Mouse (Mus musculus) inflammation-experienced regulatory T-cells, adult 6 months (primary cell): ENCODE results near the gene Gm29866. TPM values are rescaled to one million over a fixed set of nuclear protein-coding genes. Genes with fewer than 3 reads are reported as not detected.
"Not testable (repeated sequence)": the region's sequence is repeated elsewhere in the genome, so short reads cannot be mapped to it uniquely, and the experiment has no call there.

Experiments used
- ATAC-seq: one replicate; pipeline ENCODE4 v1.8.0; 2017
- polyA plus RNA-seq, 3 experiments: library from polyadenylated mRNA; unstranded; fragments of 100-300 nt; shearing (Covaris generic); gene quantifications; one replicate each; pipeline ENCODE4 v1.2.1; 2017

The Gm29866 gene
- polyA plus RNA-seq: not detected

DNA sequence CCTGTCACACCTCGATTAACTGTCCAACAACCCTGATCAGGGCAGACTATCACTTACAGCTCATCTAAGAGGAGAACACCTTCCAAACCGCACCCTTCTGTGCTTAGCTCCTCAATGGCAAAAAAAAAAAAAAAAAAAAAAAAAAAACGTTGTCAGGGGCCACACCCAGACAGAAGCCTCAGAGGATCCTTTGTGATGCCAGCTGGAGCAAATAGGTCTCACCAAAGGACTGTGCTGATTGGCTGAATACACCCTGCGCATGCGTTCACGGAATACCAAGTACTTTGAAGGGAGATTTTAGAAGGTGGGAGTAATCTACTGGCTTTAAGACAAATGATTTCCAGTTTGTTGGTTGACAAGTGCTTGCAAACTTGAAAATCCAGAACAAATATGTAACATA lies at the start of gene Gm29866:
TSS of gene Gm29866 (minus strand) at position 101 of the 400 bp plus-strand sequence.
- not testable (repeated sequence) for ATAC-seq

Other genes with a start within 250 kb of the Gm29866 start
- not detected for gene Gm20909, start 170.9 kb upstream of the Gm29866 start, polyA plus RNA-seq
- gene Gm20865, start 247.9 kb upstream of the Gm29866 start, polyA plus RNA-seq: not detected